Mouse (Mus musculus): ENCODE measurements around the gene Syt12.

Gene Syt12

GRCm38 (mm10) chr19:4447445-4447844, 29.8 kb downstream of the Syt12 start:
- ATAC-seq (ENCODE audit: low TSS enrichment): no peak

GRCm38 (mm10) chr19:4446661-4447420, 30.4 kb downstream of the Syt12 start:
- ATAC-seq (ENCODE audit: low TSS enrichment): no peak

GRCm38 (mm10) chr19:4442408-4442807, 34.8 kb downstream of the Syt12 start:
- peak; percentile 70; the same call in 1 of the 2 replicates for ATAC-seq (ENCODE audit: low TSS enrichment)

- no peak for ATAC-seq (ENCODE audit: low TSS enrichment)
Measured at GRCm38 (mm10) chr19:4441621-4442161, 35.6 kb downstream of the Syt12 start.

GRCm38 (mm10) chr19:4441090-4441591, 36.1 kb downstream of the Syt12 start:
- ATAC-seq (ENCODE audit: low TSS enrichment): no peak

- ATAC-seq (ENCODE audit: low TSS enrichment): no peak
Measured at GRCm38 (mm10) chr19:4440222-4440621, 37.0 kb downstream of the Syt12 start.

GRCm38 (mm10) chr19:4439161-4439801, 38.0 kb downstream of the Syt12 start, which contains the start of gene Rhod:
TSS of gene Rhod (minus strand) at chr19:4439432.
- ATAC-seq (ENCODE audit: low TSS enrichment): no peak

GRCm38 (mm10) chr19:4438791-4439160, 38.5 kb downstream of the Syt12 start:
- no peak for ATAC-seq (ENCODE audit: low TSS enrichment)

GRCm38 (mm10) chr19:4437886-4438285, 39.4 kb downstream of the Syt12 start:
- no peak for ATAC-seq (ENCODE audit: low TSS enrichment)

GRCm38 (mm10) chr19:4436254-4436653, 41.0 kb downstream of the Syt12 start:
- ATAC-seq (ENCODE audit: low TSS enrichment): no peak

- no peak for ATAC-seq (ENCODE audit: low TSS enrichment)
Measured at GRCm38 (mm10) chr19:4434999-4435398, 42.2 kb downstream of the Syt12 start.

GRCm38 (mm10) chr19:4433756-4434155, 43.5 kb downstream of the Syt12 start:
- ATAC-seq (ENCODE audit: low TSS enrichment): no peak

- no peak for ATAC-seq (ENCODE audit: low TSS enrichment)
Measured at GRCm38 (mm10) chr19:4430091-4430620, 47.1 kb downstream of the Syt12 start.

- no peak for ATAC-seq (ENCODE audit: low TSS enrichment)
Measured at GRCm38 (mm10) chr19:4425610-4426366, 51.5 kb downstream of the Syt12 start.

GRCm38 (mm10) chr19:4423021-4423420, 54.2 kb downstream of the Syt12 start:
- no peak for ATAC-seq (ENCODE audit: low TSS enrichment)

- no peak for ATAC-seq (ENCODE audit: low TSS enrichment)
Measured at GRCm38 (mm10) chr19:4422581-4422980, 54.7 kb downstream of the Syt12 start.

- no peak for ATAC-seq (ENCODE audit: low TSS enrichment)
Measured at GRCm38 (mm10) chr19:4420153-4420910, 56.9 kb downstream of the Syt12 start.

GRCm38 (mm10) chr19:4419711-4420110, 57.5 kb downstream of the Syt12 start:
- ATAC-seq (ENCODE audit: low TSS enrichment): no peak

- ATAC-seq (ENCODE audit: low TSS enrichment): no peak
Measured at GRCm38 (mm10) chr19:4417713-4418112, 59.5 kb downstream of the Syt12 start.

- peak; percentile 65; the same call in 1 of the 2 replicates for ATAC-seq (ENCODE audit: low TSS enrichment)
Measured at GRCm38 (mm10) chr19:4417183-4417582, 60.1 kb downstream of the Syt12 start.

GRCm38 (mm10) chr19:4414631-4415030, 62.6 kb downstream of the Syt12 start:
- ATAC-seq (ENCODE audit: low TSS enrichment): no peak

Data from frontal cortex, adult (tissue).